Comparison of ENCODE assay signal across 10 mouse cellular contexts in genomic region chr10:39535347-39535746, GRCm38 (mm10).
DNase-seq lines count a peak whose midpoint lies in the region; ATAC-seq and TF ChIP-seq lines count a peak whose summit lies in the region.
"Had no signal": no experiment of that assay in that cellular context is flagged by ENCODE, and none has a peak within 500 bp of the region (broad histone marks: within the 10 kb centered on the region; RNA-seq: fewer than 3 reads in every experiment).

No protein-coding gene starts in this region.

- no peak for TF ChIP-seq EP300 in liver, postnatal 0 days (IDR thresholded peaks at IDR 0.05; ENCODE audit: low read depth)

- no peak for DNase-seq in forebrain, embryonic 11.5 days (ENCODE audit: low spot score)
- no peak for DNase-seq in midbrain, postnatal 0 days (ENCODE audit: low spot score)
- DNase-seq in liver, postnatal 0 days, result no peak
- no peak for DNase-seq in retina, postnatal 1 day
- no peak for DNase-seq in lung, postnatal 14 days
- DNase-seq: heart, postnatal 4 days had no signal

- no peak for TF ChIP-seq CTCF in midbrain, postnatal 0 days (IDR thresholded peaks at IDR 0.05)
- no peak for TF ChIP-seq CTCF in liver, postnatal 0 days (IDR thresholded peaks at IDR 0.05; ENCODE audit: low read depth)

- no peak for ATAC-seq in forebrain, embryonic 12.5 days (ENCODE audit: low FRiP score)
- ATAC-seq in forebrain, embryonic 11.5 days (replicated peaks; ENCODE audit: low FRiP score), result no peak
- ATAC-seq in embryonic facial prominence, embryonic 15.5 days (ENCODE audit: insufficient number of reproducible peaks, low FRiP score, low TSS enrichment, low read depth), result no peak
- ATAC-seq in kidney, embryonic 14.5 days (ENCODE audit: low FRiP score, low TSS enrichment), result no peak
- ATAC-seq in midbrain, postnatal 0 days (ENCODE audit: low FRiP score), result no peak
- ATAC-seq in liver, postnatal 0 days, result no peak

- peaks cover 56% of the 10 kb centered on the region for H3K4me1 ChIP-seq in forebrain, embryonic 12.5 days
- peaks cover 5% of the 10 kb centered on the region; the same call in 1 of the 2 replicates for H3K4me1 ChIP-seq in forebrain, embryonic 11.5 days (replicated peaks; ENCODE audit: control insufficient read depth, insufficient read depth, low read length)
- H3K4me1 ChIP-seq in embryonic facial prominence, embryonic 15.5 days, result peaks cover 80% of the 10 kb centered on the region
- H3K4me1 ChIP-seq in kidney, embryonic 14.5 days (ENCODE audit: control insufficient read depth, insufficient read depth, low read length), result peaks cover 28% of the 10 kb centered on the region; the same call in 1 of the 2 replicates
- H3K4me1 ChIP-seq in midbrain, postnatal 0 days (ENCODE audit: insufficient read depth, low read length), result peaks cover 15% of the 10 kb centered on the region
- H3K4me1 ChIP-seq in liver, postnatal 0 days (ENCODE audit: insufficient read depth), result no peaks in the 10 kb centered on the region
- H3K4me1 ChIP-seq: liver, embryonic 15.5 days had no signal

- H3K36me3 ChIP-seq in forebrain, embryonic 12.5 days (replicated peaks), result peaks cover 54% of the 10 kb centered on the region
- no peaks in the 10 kb centered on the region; the same call in 1 of the 2 replicates for H3K36me3 ChIP-seq in forebrain, embryonic 11.5 days (ENCODE audit: control insufficient read depth, insufficient read depth, low read length)
- H3K36me3 ChIP-seq in embryonic facial prominence, embryonic 15.5 days, result no peaks in the 10 kb centered on the region
- H3K36me3 ChIP-seq in kidney, embryonic 14.5 days (ENCODE audit: control insufficient read depth, insufficient read depth, low read length), result no peaks in the 10 kb centered on the region; the same call in 1 of the 2 replicates
- H3K36me3 ChIP-seq in midbrain, postnatal 0 days (ENCODE audit: insufficient read depth, low read length), result peaks cover 21% of the 10 kb centered on the region
- peaks cover 5% of the 10 kb centered on the region; the same call in 1 of the 2 replicates for H3K36me3 ChIP-seq in liver, postnatal 0 days (replicated peaks; ENCODE audit: insufficient read depth, low read length)

- no peak overlapping the region for H3K4me2 ChIP-seq in forebrain, embryonic 12.5 days
- H3K4me2 ChIP-seq in forebrain, embryonic 11.5 days (ENCODE audit: low read depth, low read length, severe bottlenecking), result no peak overlapping the region
- no peak overlapping the region for H3K4me2 ChIP-seq in embryonic facial prominence, embryonic 15.5 days (replicated peaks)
- no peak overlapping the region for H3K4me2 ChIP-seq in kidney, embryonic 14.5 days (replicated peaks; ENCODE audit: low read depth, low read length)
- H3K4me2 ChIP-seq in midbrain, postnatal 0 days (ENCODE audit: low read depth, low read length, poor library complexity, severe bottlenecking), result no peak overlapping the region
- no peak overlapping the region for H3K4me2 ChIP-seq in liver, postnatal 0 days (ENCODE audit: low read depth, low read length)
- H3K4me2 ChIP-seq: liver, embryonic 15.5 days had no signal

- H3K9ac ChIP-seq in forebrain, embryonic 12.5 days, result no peak overlapping the region
- H3K9ac ChIP-seq in forebrain, embryonic 11.5 days (ENCODE audit: low read length), result no peak overlapping the region
- H3K9ac ChIP-seq in embryonic facial prominence, embryonic 15.5 days, result no peak overlapping the region
- no peak overlapping the region for H3K9ac ChIP-seq in kidney, embryonic 14.5 days (ENCODE audit: low read depth, low read length)
- no peak overlapping the region for H3K9ac ChIP-seq in midbrain, postnatal 0 days (replicated peaks; ENCODE audit: low read length, poor library complexity, severe bottlenecking)
- no peak overlapping the region for H3K9ac ChIP-seq in liver, postnatal 0 days (replicated peaks)
- H3K9ac ChIP-seq: liver, embryonic 15.5 days had no signal

- H3K27me3 ChIP-seq in forebrain, embryonic 12.5 days, result peaks cover 19% of the 10 kb centered on the region; the same call in 1 of the 2 replicates
- H3K27me3 ChIP-seq in forebrain, embryonic 11.5 days (ENCODE audit: control insufficient read depth, insufficient read depth, low read length), result peaks cover 3% of the 10 kb centered on the region; the same call in 1 of the 2 replicates
- H3K27me3 ChIP-seq in embryonic facial prominence, embryonic 15.5 days, result no peaks in the 10 kb centered on the region
- no peaks in the 10 kb centered on the region for H3K27me3 ChIP-seq in kidney, embryonic 14.5 days (ENCODE audit: control insufficient read depth, insufficient read depth, low read length)
- H3K27me3 ChIP-seq in midbrain, postnatal 0 days (ENCODE audit: insufficient read depth, low read length), result no peaks in the 10 kb centered on the region
- no peaks in the 10 kb centered on the region for H3K27me3 ChIP-seq in liver, postnatal 0 days (ENCODE audit: insufficient read depth, low read length)
- H3K27me3 ChIP-seq: liver, embryonic 15.5 days had no signal

- H3K9me3 ChIP-seq in forebrain, embryonic 12.5 days, result no peaks in the 10 kb centered on the region
- no peaks in the 10 kb centered on the region for H3K9me3 ChIP-seq in forebrain, embryonic 11.5 days (ENCODE audit: control insufficient read depth, low read length)
- H3K9me3 ChIP-seq in embryonic facial prominence, embryonic 15.5 days (replicated peaks), result no peaks in the 10 kb centered on the region
- no peaks in the 10 kb centered on the region for H3K9me3 ChIP-seq in kidney, embryonic 14.5 days (ENCODE audit: control insufficient read depth, low read length)
- no peaks in the 10 kb centered on the region for H3K9me3 ChIP-seq in midbrain, postnatal 0 days (ENCODE audit: low read length)
- H3K9me3 ChIP-seq in liver, postnatal 0 days (ENCODE audit: low read length), result no peaks in the 10 kb centered on the region
- H3K9me3 ChIP-seq: liver, embryonic 15.5 days had no signal

- peak overlapping the region; percentile 56; the same call in 1 of the 2 replicates for H3K27ac ChIP-seq in forebrain, embryonic 12.5 days
- H3K27ac ChIP-seq in forebrain, embryonic 11.5 days (ENCODE audit: low read depth, low read length), result no peak overlapping the region
- H3K27ac ChIP-seq in embryonic facial prominence, embryonic 15.5 days (replicated peaks), result peak overlapping the region; percentile 85
- H3K27ac ChIP-seq in kidney, embryonic 14.5 days (ENCODE audit: low read depth, low read length), result peak overlapping the region; percentile 75; the same call in 1 of the 2 replicates
- H3K27ac ChIP-seq in midbrain, postnatal 0 days (ENCODE audit: low read depth, low read length), result 0 out of 2 replicates have a peak overlapping the region, but pooled peaks have one; percentile 69
- H3K27ac ChIP-seq in liver, postnatal 0 days (ENCODE audit: low read depth), result no peak overlapping the region
- H3K27ac ChIP-seq: liver, embryonic 15.5 days had no signal

- 78% methylated on average over 3 of the region's 3 CpGs for WGBS in forebrain, embryonic 12.5 days
- 89% methylated on average over 3 of the region's 3 CpGs for WGBS in forebrain, embryonic 11.5 days
- WGBS in embryonic facial prominence, embryonic 15.5 days, result 71% methylated on average over 3 of the region's 3 CpGs
- WGBS in kidney, embryonic 14.5 days, result 83% methylated on average over 3 of the region's 3 CpGs
- WGBS in midbrain, postnatal 0 days, result 51% methylated on average over 3 of the region's 3 CpGs
- 70% methylated on average over 3 of the region's 3 CpGs for WGBS in liver, postnatal 0 days (ENCODE audit: insufficient replicate concordance)

- H3K4me3 ChIP-seq in forebrain, embryonic 12.5 days (replicated peaks), result no peak overlapping the region
- no peak overlapping the region for H3K4me3 ChIP-seq in forebrain, embryonic 11.5 days (ENCODE audit: low read depth, low read length)
- no peak overlapping the region for H3K4me3 ChIP-seq in embryonic facial prominence, embryonic 15.5 days (replicated peaks)
- no peak overlapping the region for H3K4me3 ChIP-seq in kidney, embryonic 14.5 days (ENCODE audit: low read length)
- no peak overlapping the region for H3K4me3 ChIP-seq in midbrain, postnatal 0 days (ENCODE audit: low read depth, low read length)
- H3K4me3 ChIP-seq in liver, postnatal 0 days (ENCODE audit: low read depth, low read length), result no peak overlapping the region
- H3K4me3 ChIP-seq: liver, embryonic 15.5 days had no signal

Comparison
In these comparisons a context has a peak if more than half of its experiments do, and no peak if none do; other contexts are left out.
1. H3K27ac ChIP-seq: peak in forebrain, embryonic 12.5 days (single experiment), embryonic facial prominence, embryonic 15.5 days (single experiment), kidney, embryonic 14.5 days (single experiment) and midbrain, postnatal 0 days (single experiment); none in forebrain, embryonic 11.5 days (single experiment) and liver, postnatal 0 days (single experiment).